Comparison of ENCODE assay signal across 18 mouse cellular contexts in the genomic region with DNA sequence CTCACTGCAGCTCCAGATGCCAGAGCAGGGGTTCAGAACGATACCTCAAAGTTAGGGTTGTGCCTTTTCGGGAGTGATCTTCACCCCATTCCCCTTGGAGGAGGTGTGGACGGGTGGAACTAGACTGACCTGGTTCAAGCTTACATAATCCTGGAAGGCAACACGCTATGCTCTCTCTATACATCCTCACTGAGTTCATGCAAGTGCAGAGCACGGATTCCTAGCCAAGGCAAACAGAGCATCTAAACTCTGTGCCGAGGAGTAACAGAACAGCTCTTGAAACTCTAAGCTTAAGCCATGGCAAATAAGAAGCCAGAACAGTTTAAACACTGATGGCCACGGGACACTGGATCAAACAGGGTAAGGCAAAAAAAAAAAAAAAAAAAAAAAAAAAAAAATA.
"Had no signal": no experiment of that assay in that cellular context is flagged by ENCODE, and none has a peak within 500 bp of the region (broad histone marks: within the 10 kb centered on the region; RNA-seq: fewer than 3 reads in every experiment).

No protein-coding gene starts in this region.

- H3K9ac ChIP-seq: liver, embryonic 14.5 days; lung, embryonic 15.5 days; midbrain, embryonic 13.5 days; midbrain, embryonic 15.5 days; neural tube, embryonic 13.5 days; neural tube, embryonic 15.5 days had no signal

- DNase-seq: lung, postnatal 10 days; lung, postnatal 4 days; retina, postnatal 1 day; right cerebral cortex, adult 18-20 months; right cerebral cortex, postnatal 25 days; right cerebral cortex, postnatal 4 days; spleen, adult 18-20 months; thymus, adult 18-20 months; thymus, postnatal 14 days; thymus, postnatal 36 days had no signal

- H3K27me3 ChIP-seq: lung, embryonic 15.5 days; midbrain, embryonic 13.5 days; midbrain, embryonic 15.5 days; neural tube, embryonic 13.5 days; neural tube, embryonic 15.5 days had no signal

- H3K4me1 ChIP-seq: lung, embryonic 15.5 days; midbrain, embryonic 10.5 days; midbrain, embryonic 13.5 days; midbrain, embryonic 15.5 days; neural tube, embryonic 15.5 days had no signal

- H3K4me3 ChIP-seq: lung, embryonic 15.5 days; midbrain, embryonic 10.5 days; midbrain, embryonic 13.5 days; midbrain, embryonic 15.5 days; myocyte; neural tube, embryonic 13.5 days; neural tube, embryonic 15.5 days had no signal

- H3K36me3 ChIP-seq: lung, embryonic 15.5 days; midbrain, embryonic 10.5 days; midbrain, embryonic 13.5 days; midbrain, embryonic 15.5 days; neural tube, embryonic 13.5 days; neural tube, embryonic 15.5 days had no signal

- H3K4me2 ChIP-seq: lung, embryonic 15.5 days; midbrain, embryonic 13.5 days; midbrain, embryonic 15.5 days; neural tube, embryonic 13.5 days; neural tube, embryonic 15.5 days had no signal

- ATAC-seq: midbrain, embryonic 13.5 days; midbrain, embryonic 15.5 days had no signal

- H3K9me3 ChIP-seq: lung, embryonic 15.5 days; midbrain, embryonic 10.5 days; midbrain, embryonic 13.5 days; midbrain, embryonic 15.5 days; neural tube, embryonic 13.5 days; neural tube, embryonic 15.5 days had no signal

- H3K27ac ChIP-seq: liver, embryonic 14.5 days; lung, embryonic 15.5 days; midbrain, embryonic 10.5 days; midbrain, embryonic 13.5 days; midbrain, embryonic 15.5 days; neural tube, embryonic 13.5 days; neural tube, embryonic 15.5 days had no signal
